Comparison of ENCODE assay signal across 8 mouse cellular contexts in the genomic region with DNA sequence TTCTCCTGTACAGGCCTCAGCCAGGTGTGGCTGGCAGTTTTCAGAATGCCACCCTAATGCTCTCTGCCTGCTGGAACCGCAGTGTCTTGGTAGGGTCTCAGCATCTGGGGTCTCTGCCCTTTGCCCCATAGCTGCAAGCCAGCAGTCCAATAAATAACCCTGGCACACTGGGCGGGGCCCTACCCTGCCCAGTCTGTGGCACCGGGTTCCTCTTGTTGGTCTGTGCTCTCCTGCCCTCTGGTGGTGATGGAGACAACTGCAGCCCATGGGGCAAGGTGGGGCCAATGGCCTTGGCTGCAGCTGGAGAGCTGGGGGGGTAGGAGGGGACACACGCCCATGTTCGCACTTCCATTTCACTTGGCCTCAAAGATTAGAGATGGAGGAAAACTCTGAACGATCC.
DNase-seq lines count a peak whose midpoint lies in the region; ATAC-seq lines count a peak whose summit lies in the region.

No protein-coding gene starts in this region.

- H3K4me2 ChIP-seq in kidney, embryonic 15.5 days: no peak overlapping the region
- H3K4me2 ChIP-seq in neural tube, embryonic 11.5 days (ENCODE audit: low read depth): no peak overlapping the region
- H3K4me2 ChIP-seq in stomach, embryonic 14.5 days (replicated peaks; ENCODE audit: low read depth, low read length): no peak overlapping the region

- no peak overlapping the region for H3K27ac ChIP-seq in embryonic facial prominence, embryonic 10.5 days (replicated peaks)
- no peak overlapping the region for H3K27ac ChIP-seq in kidney, embryonic 15.5 days
- no peak overlapping the region for H3K27ac ChIP-seq in neural tube, embryonic 11.5 days (ENCODE audit: low read depth, low read length)
- no peak overlapping the region for H3K27ac ChIP-seq in stomach, embryonic 14.5 days (ENCODE audit: low read length)

- H3K9me3 ChIP-seq in embryonic facial prominence, embryonic 10.5 days: no peaks in the 10 kb centered on the region
- H3K9me3 ChIP-seq in kidney, embryonic 15.5 days (replicated peaks): no peaks in the 10 kb centered on the region
- H3K9me3 ChIP-seq in neural tube, embryonic 11.5 days (ENCODE audit: control insufficient read depth, low read length): no peaks in the 10 kb centered on the region
- no peaks in the 10 kb centered on the region for H3K9me3 ChIP-seq in stomach, embryonic 14.5 days (ENCODE audit: control insufficient read depth, low read depth, low read length)

- WGBS in embryonic facial prominence, embryonic 10.5 days: 36% methylated on average over 6 of the region's 6 CpGs
- WGBS in kidney, embryonic 15.5 days: 24% methylated on average over 6 of the region's 6 CpGs
- WGBS in neural tube, embryonic 11.5 days: 31% methylated on average over 6 of the region's 6 CpGs
- 24% methylated on average over 6 of the region's 6 CpGs for WGBS in stomach, embryonic 14.5 days

- no peaks in the 10 kb centered on the region for H3K27me3 ChIP-seq in embryonic facial prominence, embryonic 10.5 days (replicated peaks; ENCODE audit: low read depth, poor library complexity, severe bottlenecking)
- H3K27me3 ChIP-seq in kidney, embryonic 15.5 days: no peaks in the 10 kb centered on the region
- H3K27me3 ChIP-seq in neural tube, embryonic 11.5 days (ENCODE audit: control insufficient read depth, insufficient read depth, low read length): no peaks in the 10 kb centered on the region
- H3K27me3 ChIP-seq in stomach, embryonic 14.5 days (ENCODE audit: control insufficient read depth, insufficient read depth, low read length): no peaks in the 10 kb centered on the region

- H3K4me3 ChIP-seq in embryonic facial prominence, embryonic 10.5 days: no peak overlapping the region
- H3K4me3 ChIP-seq in kidney, embryonic 15.5 days (replicated peaks): no peak overlapping the region
- no peak overlapping the region for H3K4me3 ChIP-seq in neural tube, embryonic 11.5 days (ENCODE audit: low read depth, low read length)
- H3K4me3 ChIP-seq in stomach, embryonic 14.5 days (ENCODE audit: low read depth, low read length): no peak overlapping the region

- DNase-seq in 416B (ENCODE audit: low read depth): peak; percentile 67
- peak; percentile 88 for DNase-seq in adrenal gland, postnatal 14 days
- DNase-seq in embryonic facial prominence, embryonic 10.5 days (ENCODE audit: low spot score): peak; percentile 81
- DNase-seq in heart, adult 8-10 months (ENCODE audit: low spot score): peak; percentile 82
- DNase-seq in liver: peak; percentile 77
- DNase-seq in neural tube, embryonic 11.5 days (ENCODE audit: low spot score): peak; percentile 82

- H3K9ac ChIP-seq in kidney, embryonic 15.5 days: no peak overlapping the region
- no peak overlapping the region for H3K9ac ChIP-seq in neural tube, embryonic 11.5 days (ENCODE audit: low read length)
- H3K9ac ChIP-seq in stomach, embryonic 14.5 days (replicated peaks; ENCODE audit: low read depth, low read length): no peak overlapping the region

- ATAC-seq in kidney, embryonic 15.5 days (replicated peaks; ENCODE audit: low FRiP score): 0 out of 2 replicates have a peak, but pooled peaks have one; percentile 58
- peak; percentile 80 for ATAC-seq in neural tube, embryonic 11.5 days (ENCODE audit: insufficient read depth, low FRiP score, low TSS enrichment)
- 0 out of 2 replicates have a peak, but pooled peaks have one; percentile 24 for ATAC-seq in stomach, embryonic 14.5 days (ENCODE audit: insufficient number of reproducible peaks, insufficient read depth, low FRiP score, low read depth)

- no peaks in the 10 kb centered on the region for H3K36me3 ChIP-seq in embryonic facial prominence, embryonic 10.5 days (replicated peaks)
- no peaks in the 10 kb centered on the region for H3K36me3 ChIP-seq in kidney, embryonic 15.5 days
- H3K36me3 ChIP-seq in neural tube, embryonic 11.5 days (ENCODE audit: control insufficient read depth, insufficient read depth, low read length): no peaks in the 10 kb centered on the region
- H3K36me3 ChIP-seq in stomach, embryonic 14.5 days (ENCODE audit: control insufficient read depth, insufficient read depth, low read length): no peaks in the 10 kb centered on the region

- H3K4me1 ChIP-seq in embryonic facial prominence, embryonic 10.5 days: peaks cover 4% of the 10 kb centered on the region; the same call in 1 of the 2 replicates
- no peaks in the 10 kb centered on the region for H3K4me1 ChIP-seq in kidney, embryonic 15.5 days
- H3K4me1 ChIP-seq in neural tube, embryonic 11.5 days (ENCODE audit: control insufficient read depth, insufficient read depth, low read length): no peaks in the 10 kb centered on the region
- H3K4me1 ChIP-seq in stomach, embryonic 14.5 days (ENCODE audit: control insufficient read depth, insufficient read depth, low read length): no peaks in the 10 kb centered on the region

Comparison
In these comparisons a context has a peak if more than half of its experiments do, and no peak if none do; other contexts are left out.
1. ATAC-seq: peak in every context shown above with its lines; median percentile 80 in neural tube, embryonic 11.5 days; 58 in kidney, embryonic 15.5 days; 24 in stomach, embryonic 14.5 days.